Mouse (Mus musculus): ENCODE measurements around the gene Itga1.

- TF ChIP-seq POLR2A (IDR thresholded peaks at IDR 0.05; ENCODE audit: low read depth, low read length) (no peak), CTCF (IDR thresholded peaks at IDR 0.05; ENCODE audit: extremely low read depth, insufficient read depth, insufficient read length, insufficient replicate concordance) (no peak)
Measured at GRCm38 (mm10) chr13:115022117-115022787, 79.5 kb downstream of the Itga1 start.

Data from spleen, adult 2 months (tissue).